Mouse (Mus musculus) liver, postnatal 0 days (tissue): ENCODE data around the gene Slc3a2. TPM values are rescaled to one million over a fixed set of nuclear protein-coding genes. Genes with fewer than 3 reads are reported as not detected.

ENCODE experiments used
- ATAC-seq: fragments of 200-750 bp; cut with Nextera tagmentation; 2 replicates; pipeline ENCODE4 v1.8.0; 2017; ENCODE audit warnings: mild to moderate bottlenecking, moderate library complexity
- DNase-seq: peaks from one replicate; pipeline ENCODE4 v3.0.0-alpha.2; 2016
- H3K27ac ChIP-seq: fragments of 300-500 bp; sonication (generic); 2 replicates; pipeline ENCODE4 v1.5.1; 2014; ENCODE audit warnings: antibody characterized with exemption, moderate library complexity, mild to moderate bottlenecking, low read depth
- H3K27me3 ChIP-seq: fragments of 300-500 bp; sonication (generic); 2 replicates; pipeline ENCODE4 v1.6.1; 2014; ENCODE audit warnings: low read length, control low read depth, mixed read lengths; ENCODE audit not compliant: insufficient read depth
- H3K36me3 ChIP-seq: fragments of 300-500 bp; sonication (generic); replicated peaks from 2 replicates; pipeline ENCODE4 v1.6.1; 2014; ENCODE audit warnings: mild to moderate bottlenecking, control low read depth, low read length, moderate library complexity, mixed read lengths; ENCODE audit not compliant: insufficient read depth
- H3K4me1 ChIP-seq: fragments of 300-500 bp; sonication (generic); 2 replicates; pipeline ENCODE4 v1.6.1; 2014; ENCODE audit warnings: antibody characterized with exemption, mild to moderate bottlenecking, control low read depth; ENCODE audit not compliant: insufficient read depth
- H3K4me2 ChIP-seq: fragments of 300-500 bp; sonication (generic); 2 replicates; pipeline ENCODE4 v1.6.1; 2014; ENCODE audit warnings: low read depth, mild to moderate bottlenecking, low read length, moderate library complexity, mixed read lengths
- H3K4me3 ChIP-seq: fragments of 300-500 bp; sonication (generic); 2 replicates; pipeline ENCODE4 v1.5.1; 2014; ENCODE audit warnings: low read depth, low read length
- H3K9ac ChIP-seq: fragments of 300-500 bp; sonication (generic); replicated peaks from 2 replicates; pipeline ENCODE4 v1.6.1; 2014; ENCODE audit warnings: mild to moderate bottlenecking, moderate library complexity
- H3K9me3 ChIP-seq: fragments of 300-500 bp; sonication (generic); 2 replicates; pipeline ENCODE4 v1.6.1; 2016; ENCODE audit warnings: mild to moderate bottlenecking, control low read depth, low read length, mixed read lengths
- CTCF ChIP-seq: sonication (generic); IDR thresholded peaks from 2 replicates; pipeline ENCODE4 v1.5.1; 2016; ENCODE audit warnings: antibody characterized with exemption, low read depth
- EP300 ChIP-seq: IDR thresholded peaks from 2 replicates; pipeline ENCODE4 v1.6.1; 2016; ENCODE audit warnings: antibody characterized with exemption, low read depth, mild to moderate bottlenecking
- WGBS: fragments of 180-500 bp; shearing (Covaris S2); extraction: QIAGEN DNeasy Blood & Tissue Kit; methylation state at CpG from one replicate; pipeline ENCODE4 v1.1.7; 2014; ENCODE audit not compliant: insufficient replicate concordance; 5-methylcytosine and 5-hydroxymethylcytosine counted together
- polyA plus RNA-seq: library from polyadenylated mRNA; unstranded; fragments of >200 nt; fragmentation: Nextera tagmentation; extraction: Ambion mirVana; gene quantifications from 2 replicates; pipeline ENCODE4 v1.2.1, GENCODE M21; 2015

The Slc3a2 gene
- polyA plus RNA-seq, 1 experiment from 2014 or later = 68.0 TPM

GRCm38 (mm10) chr19:8716767-8717475 lies 6.2 kb downstream of the Slc3a2 start:
- Histone ChIP-seq H3K36me3 (peaks cover 2% of the 10 kb centered on the region), H3K4me2 (peak overlapping the region; percentile 24; the same call in 1 of the 2 replicates), H3K4me3 (no peak overlapping the region), H3K9ac (no peak overlapping the region), H3K27ac (peak overlapping the region; percentile 44), H3K27me3 (no peaks in the 10 kb centered on the region), H3K9me3 (no peaks in the 10 kb centered on the region), H3K4me1 (peaks cover 27% of the 10 kb centered on the region)
- DNase-seq = no peak
- WGBS = 65% methylated on average over 8 of the region's 10 CpGs
- ATAC-seq = no peak
- no peak for TF ChIP-seq CTCF
- no peak for TF ChIP-seq EP300

DNA sequence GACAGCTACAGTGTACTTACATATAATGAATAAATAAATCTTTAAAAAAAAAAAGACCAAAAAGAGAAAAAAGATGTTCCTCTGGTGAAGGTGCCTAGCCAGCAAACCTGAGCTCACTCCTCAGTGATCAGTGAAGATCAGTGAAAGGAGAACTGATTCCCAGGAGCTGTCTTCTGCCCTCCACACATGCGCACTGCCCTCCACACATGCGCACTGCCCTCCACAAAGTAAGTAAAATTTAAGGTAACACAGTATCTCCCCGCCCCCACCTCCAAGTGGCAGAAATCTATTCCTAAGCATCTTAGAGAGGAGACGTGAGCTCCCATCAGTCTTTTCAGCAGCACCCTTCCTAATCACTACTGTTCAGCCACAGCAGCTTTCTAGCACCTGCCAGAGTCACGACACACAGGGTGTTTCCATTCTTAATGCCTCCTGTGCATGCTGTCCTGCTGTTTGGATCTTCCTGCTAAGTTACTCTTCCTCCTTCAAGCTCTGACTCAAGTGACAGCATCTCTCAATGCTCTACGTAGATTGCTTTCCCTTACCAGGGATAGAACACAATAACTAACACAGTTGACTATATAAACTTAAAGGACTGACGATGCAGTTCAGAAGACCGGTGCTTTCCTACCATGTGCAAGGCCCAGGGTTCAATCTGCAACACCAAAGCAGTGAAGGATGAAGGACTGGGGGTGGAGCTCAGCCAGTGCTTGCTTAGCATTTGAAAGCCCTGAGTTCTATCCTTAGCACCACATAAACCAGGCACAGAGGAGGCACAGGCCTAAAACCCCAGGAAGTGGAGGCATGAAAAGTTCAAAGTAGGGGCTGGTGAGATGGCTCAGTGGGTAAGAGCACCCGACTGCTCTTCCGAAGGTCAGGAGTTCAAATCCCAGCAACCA lies 7.1 kb downstream of the Slc3a2 start:
- Histone ChIP-seq H3K36me3 (peaks cover 11% of the 10 kb centered on the region), H3K4me2 (peak overlapping the region; percentile 34), H3K9ac (no peak overlapping the region), H3K27ac (peak overlapping the region; percentile 94), H3K27me3 (no peaks in the 10 kb centered on the region), H3K4me1 (peaks cover 26% of the 10 kb centered on the region), H3K4me3 (no peak overlapping the region), H3K9me3 (no peaks in the 10 kb centered on the region)
- WGBS = 78% methylated on average over 10 of the region's 10 CpGs
- DNase-seq (no peak), ATAC-seq (no peak)
- no peak for TF ChIP-seq CTCF
- no peak for TF ChIP-seq EP300

GRCm38 (mm10) chr19:8714653-8715481 lies 8.3 kb downstream of the Slc3a2 start:
- Histone ChIP-seq H3K4me2 (peak overlapping the region; percentile 68), H3K27me3 (no peaks in the 10 kb centered on the region), H3K4me3 (0 out of 2 replicates have a peak overlapping the region, but pooled peaks have one; percentile 3), H3K9me3 (no peaks in the 10 kb centered on the region), H3K27ac (peak overlapping the region; percentile 94), H3K9ac (no peak overlapping the region; the same call in 1 of the 2 replicates), H3K4me1 (peaks cover 31% of the 10 kb centered on the region), H3K36me3 (peaks cover 23% of the 10 kb centered on the region)
- 56% methylated on average over 10 of the region's 10 CpGs for WGBS
- ATAC-seq (peak; percentile 60), DNase-seq (peak; percentile 38)
- TF ChIP-seq EP300 (peak; percentile 98), CTCF (peak; percentile 45)

- H3K4me1 ChIP-seq = peaks cover 31% of the 10 kb centered on the region
- no peaks in the 10 kb centered on the region for H3K27me3 ChIP-seq
- TF ChIP-seq CTCF (no peak), EP300 (no peak)
- peak overlapping the region; percentile 68 for H3K4me2 ChIP-seq
- peaks cover 30% of the 10 kb centered on the region for H3K36me3 ChIP-seq
- WGBS = 8% methylated on average over 13 of the region's 13 CpGs
- no peaks in the 10 kb centered on the region for H3K9me3 ChIP-seq
- H3K27ac ChIP-seq = peak overlapping the region; percentile 94
- no peak for DNase-seq
- peak overlapping the region; percentile 88 for H3K4me3 ChIP-seq
- peak; percentile 4; the same call in 1 of the 2 replicates for ATAC-seq
- H3K9ac ChIP-seq = peak overlapping the region; percentile 91
Observed at GRCm38 (mm10) chr19:8713997-8714652, 9.0 kb downstream of the Slc3a2 start.

GRCm38 (mm10) chr19:8713306-8713996 lies 9.7 kb downstream of the Slc3a2 start:
- TF ChIP-seq EP300 (no peak), CTCF (peak; percentile 96)
- Histone ChIP-seq H3K9ac (peak overlapping the region; percentile 91), H3K36me3 (peaks cover 37% of the 10 kb centered on the region), H3K4me1 (peaks cover 31% of the 10 kb centered on the region), H3K27me3 (no peaks in the 10 kb centered on the region), H3K27ac (peak overlapping the region; percentile 94), H3K9me3 (no peaks in the 10 kb centered on the region), H3K4me2 (peak overlapping the region; percentile 68), H3K4me3 (peak overlapping the region; percentile 88)
- peak; percentile 89 for ATAC-seq
- under 1% methylated on average over 47 of the region's 51 CpGs for WGBS
- peak; percentile 96 for DNase-seq
